Mouse (Mus musculus): ENCODE results near the gene Polr1d. TPM values are rescaled to one million over a fixed set of nuclear protein-coding genes. Genes with fewer than 3 reads are reported as not detected.
A peak's percentile ranks its signal among the peaks of the same experiment; 100 is the strongest.

Gene Polr1d
- polyA plus RNA-seq, 1 experiment from 2014 or later: 135 TPM

DNA sequence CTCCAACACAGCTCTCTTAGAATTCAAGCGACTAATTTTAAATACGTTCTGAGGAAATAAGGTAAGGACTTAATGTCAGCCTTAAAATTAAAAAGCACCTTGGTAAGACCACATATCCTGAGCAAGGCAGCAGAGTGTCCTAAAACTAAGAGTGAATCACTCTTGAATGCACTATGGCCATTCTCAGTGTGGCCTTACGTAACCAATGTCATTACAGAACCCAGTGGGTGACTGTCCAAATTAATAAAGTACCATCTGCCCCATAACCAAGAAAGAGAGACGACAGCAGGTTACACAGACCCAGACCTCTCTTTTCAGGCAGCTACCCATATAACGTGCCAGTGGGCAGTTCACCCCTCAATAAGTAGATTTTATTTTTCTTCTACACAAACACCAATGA, 18.2 kb upstream of the Polr1d start:
- H3K27ac ChIP-seq (replicated peaks): no peak overlapping the region
- no peaks in the 10 kb centered on the region for H3K9me3 ChIP-seq
- H3K27me3 ChIP-seq (replicated peaks; ENCODE audit: low read depth, poor library complexity, severe bottlenecking): no peaks in the 10 kb centered on the region
- DNase-seq (ENCODE audit: low spot score): no peak
- H3K4me1 ChIP-seq: peaks cover 3% of the 10 kb centered on the region; the same call in 1 of the 2 replicates
- 92% methylated on average over 5 of the region's 5 CpGs for WGBS
- H3K4me3 ChIP-seq: no peak overlapping the region
- no peaks in the 10 kb centered on the region for H3K36me3 ChIP-seq (replicated peaks)

GRCm38 (mm10) chr5:147059319-147059718, 17.5 kb upstream of the Polr1d start:
- no peaks in the 10 kb centered on the region for H3K9me3 ChIP-seq
- WGBS: 87% methylated on average over 9 of the region's 9 CpGs

DNA sequence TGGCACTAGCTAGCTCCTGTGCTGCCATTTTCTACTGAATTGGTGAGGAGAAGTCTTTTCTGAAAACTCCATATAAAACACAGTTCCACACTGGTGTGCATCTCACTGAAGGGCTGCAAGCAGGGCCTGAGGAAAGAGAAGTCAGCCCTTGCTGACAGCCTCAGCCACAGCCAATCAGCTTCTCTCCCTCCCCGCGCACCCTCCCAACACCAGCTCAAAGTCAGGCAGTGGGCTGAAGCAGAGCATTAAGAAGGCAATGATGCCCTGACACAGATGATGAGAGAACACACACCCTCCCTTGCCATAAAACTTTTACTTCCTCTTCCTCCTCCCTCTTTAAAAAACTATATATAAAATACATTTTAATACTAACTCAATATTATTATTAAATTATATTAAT, 16.8 kb upstream of the Polr1d start:
- Histone ChIP-seq H3K27me3 (replicated peaks; ENCODE audit: low read depth, poor library complexity, severe bottlenecking) (no peaks in the 10 kb centered on the region), H3K4me1 (peaks cover under 1% of the 10 kb centered on the region; the same call in 1 of the 2 replicates), H3K9me3 (no peaks in the 10 kb centered on the region), H3K27ac (replicated peaks) (no peak overlapping the region), H3K4me3 (no peak overlapping the region), H3K36me3 (replicated peaks) (no peaks in the 10 kb centered on the region)
- no peak for DNase-seq (ENCODE audit: low spot score)
- 85% methylated on average over 2 of the region's 2 CpGs for WGBS

More at GRCm38 (mm10) chr5:147059319-147059718, 17.5 kb upstream of the Polr1d start:
- Histone ChIP-seq H3K4me3 (no peak overlapping the region), H3K4me1 (peaks cover 3% of the 10 kb centered on the region; the same call in 1 of the 2 replicates), H3K27me3 (replicated peaks; ENCODE audit: low read depth, poor library complexity, severe bottlenecking) (no peaks in the 10 kb centered on the region), H3K36me3 (replicated peaks) (no peaks in the 10 kb centered on the region), H3K27ac (replicated peaks) (no peak overlapping the region)
- no peak for DNase-seq (ENCODE audit: low spot score)

GRCm38 (mm10) chr5:147063215-147063661, 13.6 kb upstream of the Polr1d start:
- H3K4me1 ChIP-seq: peaks cover 5% of the 10 kb centered on the region; the same call in 1 of the 2 replicates
- no peaks in the 10 kb centered on the region for H3K9me3 ChIP-seq
- WGBS: 75% methylated on average over 8 of the region's 8 CpGs
- H3K4me3 ChIP-seq: no peak overlapping the region
- H3K36me3 ChIP-seq (replicated peaks): no peaks in the 10 kb centered on the region
- H3K27ac ChIP-seq (replicated peaks): no peak overlapping the region
- no peaks in the 10 kb centered on the region for H3K27me3 ChIP-seq (replicated peaks; ENCODE audit: low read depth, poor library complexity, severe bottlenecking)
- no peak for DNase-seq (ENCODE audit: low spot score)

- H3K27me3 ChIP-seq (replicated peaks; ENCODE audit: low read depth, poor library complexity, severe bottlenecking): no peaks in the 10 kb centered on the region
- no peaks in the 10 kb centered on the region for H3K9me3 ChIP-seq
- peaks cover 16% of the 10 kb centered on the region for H3K4me1 ChIP-seq
- H3K27ac ChIP-seq (replicated peaks): no peak overlapping the region
- DNase-seq (ENCODE audit: low spot score): no peak
- WGBS: 60% methylated on average over 4 of the region's 4 CpGs
- H3K36me3 ChIP-seq (replicated peaks): no peaks in the 10 kb centered on the region
- no peak overlapping the region for H3K4me3 ChIP-seq
Observed at GRCm38 (mm10) chr5:147066129-147066528, 10.7 kb upstream of the Polr1d start.

- Histone ChIP-seq H3K4me1 (peaks cover 16% of the 10 kb centered on the region), H3K9me3 (no peaks in the 10 kb centered on the region), H3K4me3 (no peak overlapping the region), H3K27ac (replicated peaks) (no peak overlapping the region), H3K36me3 (replicated peaks) (no peaks in the 10 kb centered on the region), H3K27me3 (replicated peaks; ENCODE audit: low read depth, poor library complexity, severe bottlenecking) (no peaks in the 10 kb centered on the region)
- 82% methylated on average over 5 of the region's 5 CpGs for WGBS
- no peak for DNase-seq (ENCODE audit: low spot score)
Observed at GRCm38 (mm10) chr5:147066965-147067364, 9.9 kb upstream of the Polr1d start.

DNA sequence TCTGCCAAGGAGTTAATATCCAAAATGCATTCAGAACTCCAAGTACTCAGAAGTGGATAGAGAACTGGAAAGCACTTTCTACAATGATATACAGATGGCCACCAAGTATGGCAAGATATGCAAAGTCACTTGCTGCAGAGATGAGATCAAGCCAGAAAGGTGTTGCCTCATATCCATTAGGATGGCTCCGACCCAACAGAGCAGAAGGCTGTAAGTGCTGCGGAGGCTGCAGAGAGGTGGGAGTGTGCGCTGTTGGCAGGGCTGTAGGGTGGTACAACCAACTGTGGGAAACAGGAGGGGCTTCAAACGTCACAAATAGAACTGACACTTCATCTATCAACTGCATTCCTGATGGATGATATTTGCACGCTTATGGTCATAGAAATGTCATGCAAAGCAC, 8.0 kb upstream of the Polr1d start:
- peaks cover 16% of the 10 kb centered on the region for H3K4me1 ChIP-seq
- H3K27ac ChIP-seq (replicated peaks): no peak overlapping the region
- WGBS: 90% methylated on average over 5 of the region's 5 CpGs
- no peak overlapping the region for H3K4me3 ChIP-seq
- H3K9me3 ChIP-seq: no peaks in the 10 kb centered on the region
- no peaks in the 10 kb centered on the region for H3K36me3 ChIP-seq (replicated peaks)
- no peak for DNase-seq (ENCODE audit: low spot score)
- H3K27me3 ChIP-seq (replicated peaks; ENCODE audit: low read depth, poor library complexity, severe bottlenecking): no peaks in the 10 kb centered on the region

DNA sequence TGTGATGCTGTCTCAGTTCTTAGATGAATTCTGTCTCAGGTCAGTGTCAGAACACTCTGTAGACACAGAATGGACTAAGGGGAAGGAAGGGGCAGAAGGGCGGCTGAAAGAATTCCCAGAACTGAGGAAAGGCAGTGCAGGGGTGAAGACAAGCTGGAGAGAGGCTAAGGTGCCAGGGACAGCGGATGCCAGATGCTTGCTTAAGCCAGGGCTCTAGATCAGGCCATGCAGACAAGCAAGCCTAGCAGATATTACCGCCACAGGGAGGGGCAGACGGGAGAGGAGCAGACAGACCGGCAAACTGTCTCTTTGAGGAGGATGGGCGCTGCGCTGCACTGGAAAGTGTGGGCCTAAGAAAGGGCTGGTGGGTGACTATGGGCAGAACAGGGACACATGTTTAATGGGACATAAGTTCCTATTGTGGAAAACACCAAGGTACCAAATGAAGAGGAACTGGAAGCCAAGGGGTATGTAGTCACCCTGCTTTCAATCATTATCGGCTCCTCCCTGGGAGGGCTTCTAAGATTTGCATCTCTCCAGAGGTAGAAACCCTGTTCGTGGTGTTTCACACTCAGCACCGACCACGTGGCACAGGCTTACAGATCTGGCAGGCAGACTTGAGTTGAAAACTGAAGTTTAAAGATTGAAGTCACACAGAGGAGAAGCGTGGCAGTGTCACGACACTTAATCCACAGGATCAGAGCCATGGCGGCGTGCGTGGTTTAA, 5.9 kb upstream of the Polr1d start:
- DNase-seq (ENCODE audit: low spot score): no peak
- H3K4me3 ChIP-seq: no peak overlapping the region
- no peak overlapping the region for H3K27ac ChIP-seq (replicated peaks)
- H3K36me3 ChIP-seq (replicated peaks): no peaks in the 10 kb centered on the region
- 76% methylated on average over 16 of the region's 16 CpGs for WGBS
- H3K9me3 ChIP-seq: no peaks in the 10 kb centered on the region
- peaks cover 28% of the 10 kb centered on the region for H3K4me1 ChIP-seq
- H3K27me3 ChIP-seq (replicated peaks; ENCODE audit: low read depth, poor library complexity, severe bottlenecking): no peaks in the 10 kb centered on the region

GRCm38 (mm10) chr5:147071886-147072285, 5.0 kb upstream of the Polr1d start:
- Histone ChIP-seq H3K27ac (replicated peaks) (no peak overlapping the region), H3K27me3 (replicated peaks; ENCODE audit: low read depth, poor library complexity, severe bottlenecking) (no peaks in the 10 kb centered on the region), H3K4me3 (no peak overlapping the region), H3K4me1 (peaks cover 25% of the 10 kb centered on the region), H3K36me3 (replicated peaks) (no peaks in the 10 kb centered on the region), H3K9me3 (no peaks in the 10 kb centered on the region)
- no peak for DNase-seq (ENCODE audit: low spot score)
- 58% methylated on average over 4 of the region's 4 CpGs for WGBS

- no peak for DNase-seq (ENCODE audit: low spot score)
- Histone ChIP-seq H3K27me3 (replicated peaks; ENCODE audit: low read depth, poor library complexity, severe bottlenecking) (no peaks in the 10 kb centered on the region), H3K4me3 (no peak overlapping the region), H3K9me3 (no peaks in the 10 kb centered on the region), H3K27ac (replicated peaks) (no peak overlapping the region), H3K4me1 (peaks cover 37% of the 10 kb centered on the region), H3K36me3 (replicated peaks) (peaks cover 4% of the 10 kb centered on the region)
- WGBS: 92% methylated on average over 6 of the region's 6 CpGs
Observed at GRCm38 (mm10) chr5:147073805-147074204, 3.0 kb upstream of the Polr1d start.

DNA sequence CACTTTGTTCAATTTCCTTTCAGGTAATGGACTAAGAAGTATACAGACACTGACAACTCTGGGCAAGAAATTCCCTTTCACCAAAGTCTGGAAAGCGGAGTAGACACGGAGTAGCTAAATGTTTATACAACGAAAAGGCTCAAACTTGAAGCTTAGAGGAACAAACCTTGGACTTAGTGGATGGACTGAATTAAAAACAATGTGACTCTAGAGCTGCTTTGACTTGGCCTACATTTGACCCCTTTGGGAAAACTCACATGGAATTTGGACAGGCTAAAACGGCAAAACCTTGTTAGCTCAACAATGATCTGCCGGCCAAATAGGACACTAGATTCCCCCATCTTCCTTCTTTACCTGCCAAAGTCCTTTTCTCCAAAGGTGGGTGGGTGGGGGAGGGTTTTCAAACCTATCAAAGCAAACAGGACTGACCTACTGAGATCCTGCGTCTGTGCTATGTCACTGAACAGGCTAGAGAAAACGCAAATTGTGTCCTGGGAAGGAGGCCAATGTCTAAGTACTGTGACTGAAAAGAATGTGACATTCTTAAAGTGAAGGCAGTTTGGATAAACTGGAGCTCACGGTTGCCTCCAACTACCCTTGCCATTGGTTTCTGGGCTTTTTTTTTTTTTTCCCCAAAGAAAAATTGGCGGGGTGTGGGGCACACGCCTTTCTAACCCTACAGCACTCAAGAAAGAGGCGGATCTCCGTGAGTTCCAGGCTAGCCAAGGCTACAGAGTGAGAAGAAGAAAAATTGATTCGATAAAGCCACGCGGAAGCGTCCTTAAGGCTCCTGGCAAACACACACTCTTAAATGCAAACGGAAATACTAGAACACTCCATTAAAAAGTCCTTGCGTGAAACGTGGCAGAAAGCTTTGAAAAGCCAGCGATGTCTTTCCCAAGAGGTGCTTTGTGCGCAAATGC, 1.5 kb upstream of the Polr1d start:
- H3K27ac ChIP-seq (replicated peaks): peak overlapping the region; percentile 91
- H3K9me3 ChIP-seq: no peaks in the 10 kb centered on the region
- 14% methylated on average over 21 of the region's 21 CpGs for WGBS
- no peaks in the 10 kb centered on the region for H3K27me3 ChIP-seq (replicated peaks; ENCODE audit: low read depth, poor library complexity, severe bottlenecking)
- H3K4me3 ChIP-seq: peak overlapping the region; percentile 91
- peak; percentile 14 for DNase-seq (ENCODE audit: low spot score)
- peaks cover 18% of the 10 kb centered on the region for H3K36me3 ChIP-seq (replicated peaks)
- peaks cover 32% of the 10 kb centered on the region for H3K4me1 ChIP-seq

- H3K27me3 ChIP-seq (replicated peaks; ENCODE audit: low read depth, poor library complexity, severe bottlenecking): no peaks in the 10 kb centered on the region
- WGBS: under 1% methylated on average over 65 of the region's 65 CpGs
- no peaks in the 10 kb centered on the region for H3K9me3 ChIP-seq
- peak within 1 kb of the TSS; percentile 91 for H3K4me3 ChIP-seq
- peaks cover 26% of the 10 kb centered on the region for H3K36me3 ChIP-seq (replicated peaks)
- H3K27ac ChIP-seq (replicated peaks): peak within 1 kb of the TSS; percentile 91
- H3K4me1 ChIP-seq: peaks cover 27% of the 10 kb centered on the region
- peak; percentile 98 for DNase-seq (ENCODE audit: low spot score)
Observed at GRCm38 (mm10) chr5:147076026-147076798, 638 bp upstream of the Polr1d start, which contains the start of gene Lnx2. TSS of gene Lnx2 (minus strand) at chr5:147076586.
